Mouse (Mus musculus) ES-E14 (cell line): ENCODE measurements around the gene Hmox1. TPM values are rescaled to one million over a fixed set of nuclear protein-coding genes. Genes with fewer than 3 reads are reported as not detected.

Experiments
- DNase-seq: peaks from one replicate; pipeline ENCODE4 v3.0.0-alpha.2; 2013; ENCODE audit warnings: low read depth, low spot score
- H3K27ac ChIP-seq: 2 replicates; pipeline ENCODE4 v1.5.1; 2012; ENCODE audit warnings: low read depth, mild to moderate bottlenecking, low read length, moderate library complexity, mixed read lengths; ENCODE audit not compliant: poor library complexity, insufficient read depth, severe bottlenecking
- H3K36me3 ChIP-seq: 2 replicates; pipeline ENCODE4 v1.6.1; 2012; ENCODE audit warnings: mild to moderate bottlenecking, low read length, moderate library complexity, mixed read lengths; ENCODE audit not compliant: control insufficient read depth, poor library complexity, insufficient read depth, severe bottlenecking
- H3K4me1 ChIP-seq, 2 experiments: fragments of 150-350 bp in 1 of 2; sonication (generic) in 1 of 2; 2 replicates each; pipeline ENCODE4 v1.6.1; 2012; ENCODE audit warnings: low read length in 2 of 2, mild to moderate bottlenecking in 1 of 2, mixed read lengths in 1 of 2; ENCODE audit not compliant: control insufficient read depth in 2 of 2, insufficient read depth in 2 of 2, poor library complexity in 1 of 2
- H3K4me3 ChIP-seq, 2 experiments: fragments of 150-350 bp in 1 of 2; sonication (generic) in 1 of 2; 2 replicates each; pipeline ENCODE4 v1.5.1; 2012; ENCODE audit warnings: low read length in 2 of 2, low read depth in 1 of 2, mild to moderate bottlenecking in 1 of 2, mixed read lengths in 1 of 2; ENCODE audit not compliant: insufficient read depth in 1 of 2, poor library complexity in 1 of 2, severe bottlenecking in 1 of 2
- H3K9ac ChIP-seq: 2 replicates; pipeline ENCODE4 v1.6.1; 2012; ENCODE audit warnings: low read depth, mild to moderate bottlenecking, low read length, mixed read lengths; ENCODE audit not compliant: poor library complexity, insufficient read depth, severe bottlenecking
- H3K9me3 ChIP-seq: fragments of 150-350 bp; sonication (generic); 2 replicates; pipeline ENCODE4 v1.6.1; 2012; ENCODE audit warnings: low read depth, mild to moderate bottlenecking, low read length; ENCODE audit not compliant: control insufficient read depth, insufficient read depth
- CHD2 ChIP-seq: IDR thresholded peaks from 2 replicates; pipeline ENCODE4 v1.6.1; 2014; ENCODE audit warnings: mild to moderate bottlenecking, low read depth, low read length, inconsistent platforms
- HCFC1 ChIP-seq: IDR thresholded peaks from 2 replicates; pipeline ENCODE4 v1.6.1; 2012; ENCODE audit warnings: low read length, inconsistent platforms, borderline replicate concordance; ENCODE audit not compliant: insufficient read depth
- MAFK ChIP-seq: IDR thresholded peaks from 2 replicates; pipeline ENCODE4 v1.6.1; 2014; ENCODE audit warnings: mild to moderate bottlenecking, low read depth, low read length, inconsistent platforms; ENCODE audit not compliant: insufficient read depth
- ZC3H11A ChIP-seq: IDR thresholded peaks from 2 replicates; pipeline ENCODE4 v1.6.1; 2012; ENCODE audit warnings: low read depth, mild to moderate bottlenecking, inconsistent platforms, low read length, borderline replicate concordance
- ZNF384 ChIP-seq: IDR thresholded peaks from 2 replicates; pipeline ENCODE4 v1.6.1; 2012; ENCODE audit warnings: low read depth, low read length, inconsistent platforms
- in situ Hi-C, 2 experiments: fragments of 600-800 bp; cut with MboI; formaldehyde crosslinking; loops; one replicate each; pipeline ENCODE4 v1.15.1; 2025; ENCODE audit warnings: low sequenced_read_pairs in 2 of 2, inconsistent platforms in 1 of 2; ENCODE audit not compliant: unreplicated experiment in 2 of 2
- total RNA-seq: library from RNA; depleted of rRNA; stranded (reverse); fragments of 300-350 nt; gene quantifications from 2 replicates; pipeline ENCODE4 v1.2.3, GENCODE M21; 2012; rRNA removed

The Hmox1 gene
- 111 and 124 TPM in 2 replicates for total RNA-seq

- TF ChIP-seq CHD2 (no peak), MAFK (0 out of 2 replicates have a peak, but pooled peaks have one; percentile 16)
- Histone ChIP-seq H3K4me3 (peak within 1 kb of the TSS; percentile 76), H3K4me1 (peaks cover 4 to 14% of the 10 kb centered on the region in 2 experiments; a peak in 3 of 4 replicates), H3K9me3 (no peaks in the 10 kb centered on the region), H3K9ac (peak within 1 kb of the TSS; percentile 84), H3K36me3 (peaks cover 31% of the 10 kb centered on the region), H3K27ac (peak within 1 kb of the TSS; percentile 8; the same call in 1 of the 2 replicates)
- in situ Hi-C loops, result no loop called here
- peak; percentile 84 for DNase-seq
Measured at GRCm38 (mm10) chr8:75093399-75094156, at the start of gene Hmox1. Gene Hmox1 (plus strand): TSS chr8:75093621.

- H3K27ac ChIP-seq, result no peak overlapping the region
- no peaks in the 10 kb centered on the region for H3K4me1 ChIP-seq
- no peak for TF ChIP-seq HCFC1
- TF ChIP-seq ZNF384, result no peak
- TF ChIP-seq ZC3H11A, result no peak
- TF ChIP-seq CHD2, result no peak
- TF ChIP-seq MAFK, result no peak
- in situ Hi-C loops, result no loop called here
- H3K4me3 ChIP-seq, result no peak overlapping the region
- H3K36me3 ChIP-seq, result no peaks in the 10 kb centered on the region; the same call in 1 of the 2 replicates
- no peaks in the 10 kb centered on the region for H3K9me3 ChIP-seq
- H3K9ac ChIP-seq, result no peak overlapping the region
- DNase-seq, result no peak
Measured at GRCm38 (mm10) chr8:75046303-75046702, 47.1 kb upstream of the Hmox1 start.

- no peak for DNase-seq
- Histone ChIP-seq H3K27ac (no peak overlapping the region), H3K4me1 (no peaks in the 10 kb centered on the region), H3K9ac (no peak overlapping the region), H3K36me3 (peaks cover 3% of the 10 kb centered on the region; the same call in 1 of the 2 replicates), H3K9me3 (no peaks in the 10 kb centered on the region), H3K4me3 (no peak overlapping the region)
- TF ChIP-seq ZC3H11A, result no peak
- TF ChIP-seq ZNF384, result no peak
- no peak for TF ChIP-seq HCFC1
- TF ChIP-seq CHD2, result no peak
- TF ChIP-seq MAFK, result no peak
- in situ Hi-C loops, result no loop called here
Measured at GRCm38 (mm10) chr8:75047784-75048183, 45.6 kb upstream of the Hmox1 start.

DNA sequence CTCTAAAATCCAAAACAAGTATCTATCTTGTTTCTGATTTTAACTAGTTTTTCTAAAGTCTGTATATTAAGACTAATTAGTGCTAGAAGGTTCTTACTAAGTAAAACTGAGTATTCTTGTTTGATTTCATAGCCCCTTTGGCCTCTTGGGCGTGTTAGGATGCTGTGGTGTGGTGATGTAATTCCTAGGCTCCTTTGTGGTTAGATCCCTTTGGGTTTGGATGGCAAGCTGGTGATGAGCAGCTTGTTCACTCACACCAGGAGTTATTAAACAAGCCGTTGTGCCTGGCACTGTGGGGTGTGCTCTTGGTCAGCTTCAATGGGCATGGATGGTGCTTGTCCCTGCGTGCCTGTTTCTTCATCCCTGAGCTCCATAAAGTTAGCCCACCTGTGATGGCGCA lies 40.1 kb upstream of the Hmox1 start:
- Histone ChIP-seq H3K4me3 (no peak overlapping the region), H3K27ac (no peak overlapping the region), H3K36me3 (peaks cover 15% of the 10 kb centered on the region; the same call in 1 of the 2 replicates), H3K4me1 (peaks cover 0 to 1% of the 10 kb centered on the region in 2 experiments; a peak in 1 of 4 replicates), H3K9me3 (no peaks in the 10 kb centered on the region), H3K9ac (no peak overlapping the region)
- DNase-seq, result no peak
- TF ChIP-seq MAFK (no peak), CHD2 (no peak), ZC3H11A (no peak), HCFC1 (no peak)
- in situ Hi-C loops, result no loop called here

GRCm38 (mm10) chr8:75055673-75056072 lies 37.7 kb upstream of the Hmox1 start:
- in situ Hi-C loops, result no loop called here
- no peak overlapping the region for H3K4me3 ChIP-seq
- no peak overlapping the region for H3K9ac ChIP-seq
- H3K9me3 ChIP-seq, result no peaks in the 10 kb centered on the region
- no peak for DNase-seq
- peaks cover 0 to 1% of the 10 kb centered on the region in 2 experiments; a peak in 1 of 4 replicates for H3K4me1 ChIP-seq
- no peak for TF ChIP-seq ZC3H11A
- H3K36me3 ChIP-seq, result peaks cover 24% of the 10 kb centered on the region; the same call in 1 of the 2 replicates
- H3K27ac ChIP-seq, result no peak overlapping the region
